Mouse (Mus musculus) lung, postnatal 0 days (tissue): ENCODE results near the gene Slc25a29. TPM values are rescaled to one million over a fixed set of nuclear protein-coding genes. Genes with fewer than 3 reads are reported as not detected.

Source experiments
- ATAC-seq: fragments of 200-750 bp; cut with Nextera tagmentation; 2 replicates; pipeline ENCODE4 v1.8.0; 2017; ENCODE audit warnings: moderate library complexity
- DNase-seq: peaks from one replicate; pipeline ENCODE4 v3.0.0-alpha.2; 2016; ENCODE audit warnings: low spot score
- H3K27ac ChIP-seq: fragments of 300-500 bp; sonication (generic); 2 replicates; pipeline ENCODE4 v1.5.1; 2014; ENCODE audit warnings: antibody characterized with exemption, mild to moderate bottlenecking, low read length, mixed read lengths
- H3K27me3 ChIP-seq: fragments of 300-500 bp; sonication (generic); replicated peaks from 2 replicates; pipeline ENCODE4 v1.6.1; 2014; ENCODE audit warnings: low read length, mixed read lengths; ENCODE audit not compliant: insufficient read depth
- H3K36me3 ChIP-seq: fragments of 300-500 bp; sonication (generic); 2 replicates; pipeline ENCODE4 v1.6.1; 2014; ENCODE audit warnings: low read length, mixed read lengths; ENCODE audit not compliant: insufficient read depth
- H3K4me1 ChIP-seq: fragments of 300-500 bp; sonication (generic); 2 replicates; pipeline ENCODE4 v1.6.1; 2014; ENCODE audit warnings: antibody characterized with exemption, low read depth, low read length, mixed read lengths; ENCODE audit not compliant: insufficient read depth
- H3K4me2 ChIP-seq: fragments of 300-500 bp; sonication (generic); replicated peaks from 2 replicates; pipeline ENCODE4 v1.6.1; 2014; ENCODE audit warnings: low read depth, mild to moderate bottlenecking, low read length, moderate library complexity, mixed read lengths
- H3K4me3 ChIP-seq: fragments of 300-500 bp; sonication (generic); 2 replicates; pipeline ENCODE4 v1.5.1; 2014; ENCODE audit warnings: low read depth, low read length
- H3K9ac ChIP-seq: fragments of 300-500 bp; sonication (generic); replicated peaks from 2 replicates; pipeline ENCODE4 v1.6.1; 2014; ENCODE audit warnings: low read depth, mild to moderate bottlenecking
- H3K9me3 ChIP-seq: fragments of 300-500 bp; sonication (generic); 2 replicates; pipeline ENCODE4 v1.6.1; 2016; ENCODE audit warnings: low read length, mixed read lengths
- CTCF ChIP-seq: IDR thresholded peaks from 2 replicates; pipeline ENCODE4 v1.5.1; 2016; ENCODE audit warnings: antibody characterized with exemption, mild to moderate bottlenecking
- EP300 ChIP-seq: IDR thresholded peaks from 2 replicates; pipeline ENCODE4 v1.6.1; 2016; ENCODE audit warnings: antibody characterized with exemption, mild to moderate bottlenecking, control low read depth
- WGBS: fragments of 180-500 bp; shearing (Covaris S2); extraction: QIAGEN DNeasy Blood & Tissue Kit; methylation state at CpG from one replicate; pipeline ENCODE4 v1.1.7; 2014; 5-methylcytosine and 5-hydroxymethylcytosine counted together
- polyA plus RNA-seq: library from polyadenylated mRNA; unstranded; fragments of >200 nt; fragmentation: Nextera tagmentation; extraction: Ambion mirVana; gene quantifications from 2 replicates; pipeline ENCODE4 v1.2.1, GENCODE M21; 2015

Slc25a29 gene
- polyA plus RNA-seq, 1 experiment from 2014 or later = 19.7 TPM

- 87% methylated on average over 8 of the region's 8 CpGs for whole genome bisulfite sequencing
Measured at GRCm38 (mm10) chr12:108832851-108833250, 2.8 kb downstream of the Slc25a29 start.

DNA sequence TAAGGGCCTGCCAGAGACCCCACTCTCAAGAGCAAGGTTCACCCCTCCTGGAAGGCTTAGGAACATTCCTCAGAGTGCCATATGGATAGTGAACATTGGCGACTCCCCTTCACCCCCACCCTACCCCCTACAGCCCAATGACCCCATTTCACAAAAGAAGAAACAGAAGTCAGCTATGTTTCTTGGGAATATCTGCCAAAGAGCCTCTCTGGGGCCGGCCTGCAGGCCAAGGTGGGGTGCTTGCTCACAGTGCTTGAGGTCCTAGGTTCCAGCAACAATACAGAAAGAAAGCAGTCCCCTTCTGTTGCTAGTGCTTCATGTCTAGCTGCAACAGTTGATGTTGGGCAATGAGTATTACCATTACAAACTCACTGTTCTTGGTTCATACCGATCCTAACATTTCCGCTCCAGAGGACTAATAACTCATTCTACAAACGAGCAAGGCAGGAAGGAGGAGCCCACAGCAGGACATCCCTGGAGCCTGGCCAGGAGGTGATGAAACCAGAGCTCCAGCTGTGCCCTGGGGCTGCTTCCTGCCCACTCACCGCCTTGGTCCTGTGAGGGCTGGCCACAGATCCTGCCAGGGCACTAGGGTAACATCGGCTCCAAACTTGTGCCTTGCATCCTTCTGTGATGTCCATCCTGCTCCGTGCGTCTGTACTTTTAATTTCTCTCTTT is 3.6 kb downstream of the Slc25a29 start:
- H3K4me3 ChIP-seq = no peak overlapping the region
- H3K27me3 ChIP-seq = no peaks in the 10 kb centered on the region
- DNase-seq (peak; percentile 93), ATAC-seq (peak; percentile 31)
- H3K27ac ChIP-seq = peak overlapping the region; percentile 73
- peaks cover 36% of the 10 kb centered on the region for H3K4me1 ChIP-seq
- no peaks in the 10 kb centered on the region for H3K9me3 ChIP-seq
- H3K4me2 ChIP-seq = 0 out of 2 replicates have a peak overlapping the region, but pooled peaks have one; percentile 3
- H3K36me3 ChIP-seq = no peaks in the 10 kb centered on the region
- no peak overlapping the region for H3K9ac ChIP-seq
- TF ChIP-seq CTCF (no peak), EP300 (peak; percentile 89)
- 43% methylated on average over 9 of the region's 9 CpGs for WGBS

More at GRCm38 (mm10) chr12:108832851-108833250, 2.8 kb downstream of the Slc25a29 start:
- Histone ChIP-seq H3K4me3 (no peak overlapping the region), H3K9me3 (no peaks in the 10 kb centered on the region), H3K4me1 (peaks cover 44% of the 10 kb centered on the region), H3K27me3 (no peaks in the 10 kb centered on the region), H3K4me2 (no peak overlapping the region), H3K36me3 (no peaks in the 10 kb centered on the region), H3K27ac (peak overlapping the region; percentile 47; the same call in 1 of the 2 replicates), H3K9ac (no peak overlapping the region)
- DNase-seq (no peak), ATAC-seq (no peak)
- TF ChIP-seq EP300 (no peak), CTCF (no peak)

GRCm38 (mm10) chr12:108830358-108830757 is 5.3 kb downstream of the Slc25a29 start:
- no peak overlapping the region for H3K4me2 ChIP-seq
- WGBS = 66% methylated on average over 6 of the region's 6 CpGs

DNA sequence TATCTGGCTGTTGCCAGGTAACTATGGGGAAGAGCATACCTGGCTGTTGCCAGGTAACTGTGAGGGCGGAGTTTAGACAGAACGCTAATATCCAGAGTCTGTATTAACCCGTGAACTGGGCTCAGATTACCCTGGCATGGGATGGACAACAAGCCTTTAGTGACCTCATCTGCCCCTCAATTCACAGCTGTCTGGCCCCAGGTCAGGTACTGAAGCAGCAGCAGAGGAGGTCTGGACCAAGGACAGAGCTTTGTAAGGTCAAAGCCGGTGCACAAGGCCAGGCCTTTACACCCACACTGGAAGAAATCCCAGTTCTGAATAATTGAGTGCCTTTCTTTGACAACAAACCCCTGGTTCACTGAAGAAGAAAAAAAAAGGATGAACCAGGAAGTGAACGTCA is 6.0 kb downstream of the Slc25a29 start:
- H3K9ac ChIP-seq = no peak overlapping the region
- ATAC-seq (no peak), DNase-seq (no peak)
- H3K27me3 ChIP-seq = no peaks in the 10 kb centered on the region
- H3K9me3 ChIP-seq = no peaks in the 10 kb centered on the region
- peaks cover 31% of the 10 kb centered on the region for H3K4me1 ChIP-seq
- peak overlapping the region; percentile 11 for H3K27ac ChIP-seq
- WGBS = 56% methylated on average over 5 of the region's 5 CpGs
- H3K4me3 ChIP-seq = no peak overlapping the region
- no peak overlapping the region for H3K4me2 ChIP-seq
- H3K36me3 ChIP-seq = no peaks in the 10 kb centered on the region
- no peak for TF ChIP-seq EP300
- TF ChIP-seq CTCF = no peak

More at GRCm38 (mm10) chr12:108830358-108830757, 5.3 kb downstream of the Slc25a29 start:
- H3K9ac ChIP-seq = no peak overlapping the region
- TF ChIP-seq EP300 (no peak; the same call in 1 of the 2 replicates), CTCF (peak; percentile 23)
- peak; percentile 15; the same call in 1 of the 2 replicates for ATAC-seq
- peaks cover 34% of the 10 kb centered on the region for H3K4me1 ChIP-seq
- H3K9me3 ChIP-seq = no peaks in the 10 kb centered on the region
- H3K27ac ChIP-seq = no peak overlapping the region
- H3K27me3 ChIP-seq = no peaks in the 10 kb centered on the region
- no peak overlapping the region for H3K4me3 ChIP-seq
- DNase-seq = peak; percentile 65
- H3K36me3 ChIP-seq = no peaks in the 10 kb centered on the region

GRCm38 (mm10) chr12:108827641-108828040 is 8.0 kb downstream of the Slc25a29 start:
- TF ChIP-seq CTCF = no peak
- no peak for TF ChIP-seq EP300
- peaks cover 16% of the 10 kb centered on the region; the same call in 1 of the 2 replicates for H3K4me1 ChIP-seq
- H3K36me3 ChIP-seq = no peaks in the 10 kb centered on the region
- no peak overlapping the region for H3K27ac ChIP-seq
- no peaks in the 10 kb centered on the region for H3K27me3 ChIP-seq
- DNase-seq (no peak), ATAC-seq (no peak)
- no peak overlapping the region for H3K4me3 ChIP-seq
- WGBS = 91% methylated on average over 6 of the region's 6 CpGs
- H3K9ac ChIP-seq = no peak overlapping the region
- H3K4me2 ChIP-seq = no peak overlapping the region
- no peaks in the 10 kb centered on the region for H3K9me3 ChIP-seq

DNA sequence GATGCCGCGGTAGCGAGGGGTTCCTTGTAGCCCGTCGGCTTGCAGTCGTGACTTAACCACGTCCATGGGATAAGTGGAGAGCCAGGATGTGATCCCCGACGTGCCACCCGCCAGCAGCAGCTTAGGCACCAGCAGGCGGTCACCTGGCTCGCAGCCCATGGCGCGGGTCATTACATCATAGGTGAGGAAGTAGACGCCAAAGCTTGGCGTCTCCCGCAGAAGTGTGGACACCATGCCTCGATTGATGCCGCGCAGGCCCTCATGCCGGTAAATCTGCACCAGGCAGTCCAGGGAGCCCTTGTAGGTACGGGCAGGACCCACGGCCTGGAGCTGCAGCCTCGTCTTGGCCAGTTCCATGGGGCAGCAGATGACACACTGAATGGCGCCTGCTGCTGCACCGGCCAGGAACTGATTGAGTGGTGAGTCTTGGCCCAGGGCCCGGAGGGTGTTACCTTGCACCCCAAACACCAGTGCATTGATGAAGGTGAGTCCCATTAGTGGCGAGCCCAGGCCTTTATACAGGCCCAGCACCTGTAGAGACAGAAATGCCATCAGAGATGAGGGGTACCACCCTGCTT is 8.6 kb downstream of the Slc25a29 start:
- no peak for TF ChIP-seq EP300
- 89% methylated on average over 28 of the region's 28 CpGs for WGBS
- H3K4me1 ChIP-seq = peaks cover 11% of the 10 kb centered on the region; the same call in 1 of the 2 replicates

More for the DNA sequence above, 8.6 kb downstream of the Slc25a29 start:
- Histone ChIP-seq H3K36me3 (no peaks in the 10 kb centered on the region), H3K4me3 (no peak overlapping the region), H3K4me2 (no peak overlapping the region), H3K9ac (no peak overlapping the region), H3K27ac (no peak overlapping the region), H3K9me3 (no peaks in the 10 kb centered on the region), H3K27me3 (no peaks in the 10 kb centered on the region)
- no peak for ATAC-seq
- no peak for DNase-seq
